Mouse (Mus musculus) hindbrain, embryonic 10.5 days (tissue): Measurements from ENCODE around the gene Ppfibp1. TPM values are rescaled to one million over a fixed set of nuclear protein-coding genes. Genes with fewer than 3 reads are reported as not detected.

Experiments
- DNase-seq: peaks from one replicate; pipeline ENCODE4 v3.0.0-alpha.2; 2017; ENCODE audit warnings: low spot score
- H3K27ac ChIP-seq: fragments of 300-500 bp; sonication (generic); 2 replicates; pipeline ENCODE4 v1.5.1; 2016; ENCODE audit warnings: mild to moderate bottlenecking, moderate library complexity
- H3K27me3 ChIP-seq: fragments of 300-500 bp; sonication (generic); 2 replicates; pipeline ENCODE4 v1.6.1; 2016; ENCODE audit warnings: mild to moderate bottlenecking; ENCODE audit not compliant: poor library complexity, insufficient read depth, severe bottlenecking
- H3K36me3 ChIP-seq: fragments of 300-500 bp; sonication (generic); 2 replicates; pipeline ENCODE4 v1.6.1; 2016; ENCODE audit warnings: mild to moderate bottlenecking, moderate library complexity
- H3K4me1 ChIP-seq: fragments of 300-500 bp; sonication (generic); replicated peaks from 2 replicates; pipeline ENCODE4 v1.6.1; 2016; ENCODE audit warnings: mild to moderate bottlenecking
- H3K4me3 ChIP-seq: fragments of 300-500 bp; sonication (generic); 2 replicates; pipeline ENCODE4 v1.5.1; 2016; ENCODE audit warnings: mild to moderate bottlenecking, moderate library complexity
- H3K9me3 ChIP-seq: fragments of 300-500 bp; sonication (generic); 2 replicates; pipeline ENCODE4 v1.6.1; 2016; ENCODE audit warnings: mild to moderate bottlenecking, moderate library complexity
- WGBS: fragments of 180-500 bp; shearing (Covaris S2); methylation state at CpG from one replicate; pipeline ENCODE4 v1.1.7; 2016; 5-methylcytosine and 5-hydroxymethylcytosine counted together
- polyA plus RNA-seq: library from polyadenylated mRNA; unstranded; fragments of >200 nt; fragmentation: Nextera tagmentation; extraction: Ambion mirVana; gene quantifications from 2 replicates; pipeline ENCODE4 v1.2.1, GENCODE M21; 2016

Ppfibp1 gene
- polyA plus RNA-seq, 1 experiment from 2014 or later, result 26.8 TPM

GRCm38 (mm10) chr6:146999755-147000154, 111.5 kb downstream of the Ppfibp1 start:
- WGBS, result 83% methylated on average over 2 of the region's 2 CpGs
- DNase-seq, result no peak

DNA sequence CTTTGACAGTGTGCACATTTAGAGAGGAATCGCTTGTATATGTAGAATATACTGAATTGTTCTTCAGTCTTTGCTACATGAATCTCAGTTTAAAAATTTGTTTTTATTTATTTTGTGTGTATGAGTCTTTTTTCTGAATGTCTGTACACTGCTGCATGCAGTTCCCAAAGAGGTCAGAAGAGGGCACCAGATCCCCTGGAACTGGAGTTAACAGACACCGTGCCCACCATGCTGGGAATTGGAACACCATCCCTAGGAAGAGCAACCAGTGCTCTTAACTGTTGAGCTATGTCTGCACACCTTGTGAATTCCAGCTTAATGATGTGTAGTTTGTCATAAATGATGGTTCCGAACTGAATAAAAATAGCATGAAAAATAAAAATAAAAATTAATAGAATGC, 119.9 kb downstream of the Ppfibp1 start:
- WGBS, result 59% methylated on average over 3 of the region's 3 CpGs
- no peak overlapping the region for H3K27ac ChIP-seq

More at GRCm38 (mm10) chr6:146999755-147000154, 111.5 kb downstream of the Ppfibp1 start:
- peaks cover 44% of the 10 kb centered on the region for H3K36me3 ChIP-seq
- H3K27me3 ChIP-seq, result no peaks in the 10 kb centered on the region
- H3K4me3 ChIP-seq, result no peak overlapping the region
- no peaks in the 10 kb centered on the region for H3K4me1 ChIP-seq
- H3K27ac ChIP-seq, result no peak overlapping the region
- no peaks in the 10 kb centered on the region for H3K9me3 ChIP-seq

DNA sequence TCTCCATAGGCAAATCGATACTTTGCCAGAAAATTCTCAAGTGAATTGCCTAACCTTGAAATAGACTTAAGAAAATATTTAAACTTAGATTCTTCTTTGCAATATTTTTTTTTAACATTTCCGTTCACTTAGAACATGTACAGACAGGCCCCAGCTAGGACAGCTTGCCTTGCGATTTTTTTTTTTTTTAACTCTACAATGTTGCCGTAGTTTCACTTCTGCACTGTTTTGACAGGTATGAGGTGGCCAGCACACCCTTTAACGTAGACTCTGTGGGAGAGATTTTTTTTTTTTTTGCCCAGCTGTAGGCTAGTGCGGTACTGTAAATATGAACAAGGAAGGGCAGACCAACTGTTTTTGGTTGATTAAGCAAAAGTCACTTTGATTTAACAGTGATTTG, 122.1 kb downstream of the Ppfibp1 start:
- H3K9me3 ChIP-seq, result no peaks in the 10 kb centered on the region
- no peak overlapping the region for H3K27ac ChIP-seq
- H3K4me1 ChIP-seq, result no peaks in the 10 kb centered on the region
- H3K27me3 ChIP-seq, result no peaks in the 10 kb centered on the region
- no peak for DNase-seq
- peaks cover 16% of the 10 kb centered on the region; the same call in 1 of the 2 replicates for H3K36me3 ChIP-seq
- H3K4me3 ChIP-seq, result no peak overlapping the region
- 92% methylated on average over 6 of the region's 6 CpGs for WGBS

More for the DNA sequence above, 119.9 kb downstream of the Ppfibp1 start:
- H3K36me3 ChIP-seq, result peaks cover 22% of the 10 kb centered on the region
- no peaks in the 10 kb centered on the region for H3K27me3 ChIP-seq
- no peaks in the 10 kb centered on the region for H3K9me3 ChIP-seq
- DNase-seq, result peak; percentile 40
- no peaks in the 10 kb centered on the region for H3K4me1 ChIP-seq
- H3K4me3 ChIP-seq, result no peak overlapping the region

- Histone ChIP-seq H3K27me3 (no peaks in the 10 kb centered on the region), H3K9me3 (no peaks in the 10 kb centered on the region), H3K4me3 (no peak overlapping the region), H3K27ac (no peak overlapping the region), H3K36me3 (peaks cover 17% of the 10 kb centered on the region; the same call in 1 of the 2 replicates), H3K4me1 (no peaks in the 10 kb centered on the region)
- 91% methylated on average over 15 of the region's 15 CpGs for WGBS
- DNase-seq, result no peak
Measured at GRCm38 (mm10) chr6:147010811-147011520, 122.7 kb downstream of the Ppfibp1 start.

GRCm38 (mm10) chr6:147011555-147011954, 123.3 kb downstream of the Ppfibp1 start:
- no peaks in the 10 kb centered on the region for H3K27me3 ChIP-seq
- H3K36me3 ChIP-seq, result peaks cover 20% of the 10 kb centered on the region; the same call in 1 of the 2 replicates
- no peak overlapping the region for H3K4me3 ChIP-seq
- 72% methylated on average over 6 of the region's 6 CpGs for WGBS
- no peaks in the 10 kb centered on the region for H3K4me1 ChIP-seq
- H3K27ac ChIP-seq, result no peak overlapping the region
- H3K9me3 ChIP-seq, result no peaks in the 10 kb centered on the region
- DNase-seq, result no peak

GRCm38 (mm10) chr6:147011977-147012376, 123.7 kb downstream of the Ppfibp1 start:
- H3K27me3 ChIP-seq, result no peaks in the 10 kb centered on the region
- DNase-seq, result no peak
- WGBS, result 83% methylated on average over 6 of the region's 6 CpGs
- H3K4me1 ChIP-seq, result no peaks in the 10 kb centered on the region
- H3K36me3 ChIP-seq, result peaks cover 20% of the 10 kb centered on the region; the same call in 1 of the 2 replicates
- H3K9me3 ChIP-seq, result no peaks in the 10 kb centered on the region
- H3K4me3 ChIP-seq, result no peak overlapping the region
- no peak overlapping the region for H3K27ac ChIP-seq

DNA sequence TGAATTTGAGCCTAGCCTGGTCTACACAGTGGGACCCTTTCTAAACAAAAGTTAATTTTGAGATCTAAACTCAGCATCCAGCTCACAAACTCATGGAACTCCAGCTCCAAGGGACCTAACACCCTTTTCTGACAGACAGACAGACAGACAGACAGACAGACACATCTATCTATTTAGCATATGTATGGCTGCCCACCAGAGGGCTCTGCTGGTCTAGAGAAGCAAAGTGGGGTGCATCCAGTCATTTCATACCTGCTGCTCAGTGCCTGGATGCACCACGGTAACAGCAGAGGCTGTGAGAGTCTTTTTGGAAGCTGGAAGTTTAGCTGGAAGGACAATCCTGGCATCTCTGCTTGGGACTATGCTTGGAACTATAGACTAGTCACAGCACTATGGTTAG, 125.3 kb downstream of the Ppfibp1 start:
- 80% methylated on average over 1 of the region's 1 CpGs for WGBS
- H3K4me1 ChIP-seq, result no peaks in the 10 kb centered on the region
- no peaks in the 10 kb centered on the region for H3K27me3 ChIP-seq

DNA sequence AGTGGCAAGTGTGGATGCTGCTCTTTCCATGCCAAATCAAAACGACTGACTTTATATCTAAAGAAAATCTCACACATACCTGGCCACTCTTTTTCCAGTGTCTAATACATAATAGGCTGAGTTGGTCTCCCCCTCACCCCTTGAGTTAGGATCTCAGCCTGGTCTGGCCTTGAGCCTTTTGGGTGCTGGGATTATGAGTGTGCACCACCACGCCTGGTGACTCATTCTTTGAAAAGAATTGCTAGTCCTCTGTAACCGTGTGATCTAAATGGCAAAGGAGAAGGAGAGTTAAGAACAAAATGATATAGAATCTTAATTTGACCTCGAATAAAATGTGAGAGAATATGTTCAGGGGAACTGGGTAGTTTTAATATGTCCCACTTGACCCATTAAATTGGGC, 129.6 kb downstream of the Ppfibp1 start:
- Histone ChIP-seq H3K4me1 (no peaks in the 10 kb centered on the region), H3K4me3 (no peak overlapping the region), H3K36me3 (peaks cover 39% of the 10 kb centered on the region), H3K27me3 (no peaks in the 10 kb centered on the region), H3K27ac (no peak overlapping the region), H3K9me3 (no peaks in the 10 kb centered on the region)
- WGBS, result 85% methylated on average over 4 of the region's 4 CpGs
- DNase-seq, result no peak

More for the DNA sequence above, 125.3 kb downstream of the Ppfibp1 start:
- H3K27ac ChIP-seq, result no peak overlapping the region
- DNase-seq, result no peak
- H3K36me3 ChIP-seq, result 0 out of 2 replicates have a peak, but pooled peaks cover 20% of the 10 kb centered on the region
- H3K4me3 ChIP-seq, result no peak overlapping the region
- H3K9me3 ChIP-seq, result no peaks in the 10 kb centered on the region

- peaks cover 41% of the 10 kb centered on the region for H3K36me3 ChIP-seq
Measured at GRCm38 (mm10) chr6:147018364-147018763, 130.1 kb downstream of the Ppfibp1 start.

DNA sequence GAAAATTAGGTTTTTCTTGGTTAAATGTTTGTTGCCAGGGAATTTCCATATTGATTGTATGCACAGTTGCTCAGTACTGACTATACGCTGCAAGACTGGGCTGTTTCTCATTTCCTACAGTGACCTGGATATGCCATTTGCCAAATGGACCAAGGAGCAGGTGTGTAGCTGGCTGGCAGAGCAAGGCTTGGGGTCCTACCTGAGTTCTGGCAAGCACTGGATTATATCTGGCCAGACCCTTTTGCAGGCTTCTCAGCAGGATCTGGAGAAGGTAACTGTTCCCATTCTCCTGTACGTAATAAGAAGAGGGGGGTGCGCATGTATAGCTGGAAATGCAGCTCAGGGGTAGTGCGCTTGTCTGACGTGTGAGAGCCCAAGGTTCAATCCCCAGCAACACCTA, 132.9 kb downstream of the Ppfibp1 start:
- Histone ChIP-seq H3K4me1 (no peaks in the 10 kb centered on the region), H3K4me3 (no peak overlapping the region), H3K9me3 (no peaks in the 10 kb centered on the region), H3K27me3 (no peaks in the 10 kb centered on the region), H3K27ac (no peak overlapping the region), H3K36me3 (peaks cover 45% of the 10 kb centered on the region)
- WGBS, result 95% methylated on average over 5 of the region's 5 CpGs
- no peak for DNase-seq

More at GRCm38 (mm10) chr6:147018364-147018763, 130.1 kb downstream of the Ppfibp1 start:
- Histone ChIP-seq H3K9me3 (no peaks in the 10 kb centered on the region), H3K27me3 (no peaks in the 10 kb centered on the region), H3K4me1 (no peaks in the 10 kb centered on the region), H3K4me3 (no peak overlapping the region), H3K27ac (no peak overlapping the region)
- no peak for DNase-seq
- 94% methylated on average over 5 of the region's 5 CpGs for WGBS

- Histone ChIP-seq H3K4me3 (no peak overlapping the region), H3K9me3 (no peaks in the 10 kb centered on the region), H3K36me3 (peaks cover 40% of the 10 kb centered on the region), H3K27ac (no peak overlapping the region), H3K27me3 (no peaks in the 10 kb centered on the region), H3K4me1 (no peaks in the 10 kb centered on the region)
- no peak for DNase-seq
- 84% methylated on average over 16 of the region's 16 CpGs for WGBS
Measured at GRCm38 (mm10) chr6:147022375-147023132, 134.3 kb downstream of the Ppfibp1 start.

GRCm38 (mm10) chr6:147023133-147023395, 134.8 kb downstream of the Ppfibp1 start:
- Histone ChIP-seq H3K36me3 (peaks cover 40% of the 10 kb centered on the region), H3K9me3 (no peaks in the 10 kb centered on the region), H3K27me3 (no peaks in the 10 kb centered on the region), H3K27ac (no peak overlapping the region), H3K4me1 (no peaks in the 10 kb centered on the region), H3K4me3 (no peak overlapping the region)
- WGBS, result 91% methylated on average over 2 of the region's 2 CpGs
- no peak for DNase-seq

DNA sequence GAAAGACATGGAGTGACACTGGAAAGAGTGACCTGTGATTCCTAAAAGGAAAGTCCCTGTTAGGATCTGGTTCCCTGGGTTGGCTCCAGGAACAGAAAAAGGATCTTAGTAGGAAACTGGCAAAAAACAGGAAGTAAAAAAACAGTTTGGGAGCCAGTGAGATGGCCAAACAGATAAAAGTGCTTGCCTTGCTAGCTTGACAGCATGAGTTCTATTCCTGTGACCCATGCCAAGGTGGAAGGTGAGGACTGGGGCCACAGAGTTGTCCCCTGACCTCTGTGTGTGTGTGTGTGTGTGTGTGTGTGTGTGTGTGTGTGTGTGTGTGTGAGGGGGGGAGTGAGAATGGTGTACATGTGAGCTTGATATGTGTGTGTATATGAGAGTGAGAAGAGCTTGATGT, 135.3 kb downstream of the Ppfibp1 start:
- H3K27ac ChIP-seq, result no peak overlapping the region
- no peak overlapping the region for H3K4me3 ChIP-seq
- H3K4me1 ChIP-seq, result no peaks in the 10 kb centered on the region
- H3K9me3 ChIP-seq, result no peaks in the 10 kb centered on the region
- H3K27me3 ChIP-seq, result no peaks in the 10 kb centered on the region
- no peak for DNase-seq
- peaks cover 35% of the 10 kb centered on the region for H3K36me3 ChIP-seq
